Mouse (Mus musculus) C2C12 (cell line): ENCODE measurements at regions not wholly inside any gene's neighbourhood (a gene's known extent, or its start where the extent isn't known, plus 50 kb on each side); places are given as distances from the start of the nearest gene placed in this dataset.

Source experiments
- CTCF ChIP-seq: IDR thresholded peaks from one replicate; pipeline ENCODE4 v1.5.1; 2011; ENCODE audit not compliant: control insufficient read depth, insufficient read depth, insufficient read length
- MYOD1 ChIP-seq: IDR thresholded peaks from one replicate; pipeline ENCODE4 v1.6.1; 2011; ENCODE audit warnings: low read depth; ENCODE audit not compliant: control insufficient read depth, insufficient read length
- MYOG ChIP-seq: IDR thresholded peaks from one replicate; pipeline ENCODE4 v1.6.1; 2011; ENCODE audit not compliant: control insufficient read depth, insufficient read length; ENCODE audit errors: extremely low read depth
- USF1 ChIP-seq: IDR thresholded peaks from one replicate; pipeline ENCODE4 v1.6.1; 2011; ENCODE audit warnings: low read depth, mild to moderate bottlenecking, control low read depth, moderate library complexity

GRCm38 (mm10) chr15:54091301-54091700, 206.6 kb downstream of the Gm7489 start:
- no peak for TF ChIP-seq CTCF
- TF ChIP-seq USF1 = no peak
- no peak for TF ChIP-seq MYOD1
- no peak for TF ChIP-seq MYOG
